Mouse (Mus musculus): Measurements from ENCODE around the gene Ano7. TPM values are rescaled to one million over a fixed set of nuclear protein-coding genes. Genes with fewer than 3 reads are reported as not detected.

The Ano7 gene
- polyA plus RNA-seq (2014; fragmentation: Nextera tagmentation; extraction: Ambion mirVana) = 0.06 and 0.42 TPM in 2 replicates

DNA sequence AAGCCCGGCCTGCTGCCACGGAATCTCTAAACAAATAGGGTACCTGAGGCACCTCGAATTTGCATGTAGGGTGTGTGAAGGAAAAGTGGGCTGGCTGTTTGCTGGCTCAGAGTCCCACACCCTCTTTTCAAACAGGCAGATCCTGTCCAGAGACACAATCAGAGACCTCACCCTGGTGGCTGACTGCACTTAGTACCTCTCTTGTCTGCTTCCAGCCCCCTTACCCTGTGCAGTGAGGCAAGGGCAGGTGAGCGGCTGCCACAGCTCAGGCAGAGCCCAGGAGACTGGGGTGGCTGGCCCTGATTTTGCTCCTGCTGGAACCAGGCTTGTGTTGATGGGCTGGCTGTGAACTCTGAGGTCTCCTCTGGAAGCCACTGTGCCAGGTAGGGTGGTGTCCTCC lies at the start of gene Ano7:
TSS of gene Ano7 (plus strand) at position 266 of the 400 bp plus-strand sequence.
- H3K27me3 ChIP-seq (ENCODE audit: control insufficient read depth, insufficient read depth, low read length) = no peaks in the 10 kb centered on the region
- ATAC-seq (replicated peaks; ENCODE audit: insufficient number of reproducible peaks, low FRiP score, low TSS enrichment, low read depth) = no peak
- no peaks in the 10 kb centered on the region for H3K36me3 ChIP-seq (replicated peaks; ENCODE audit: control insufficient read depth, insufficient read depth, low read depth, low read length)
- H3K4me2 ChIP-seq (ENCODE audit: low read depth, low read length) = no peak within 1 kb of the TSS
- H3K4me3 ChIP-seq (ENCODE audit: low read depth, low read length) = no peak within 1 kb of the TSS
- 69% methylated on average over 4 of the region's 4 CpGs for WGBS
- H3K27ac ChIP-seq (replicated peaks; ENCODE audit: low read depth, low read length) = no peak within 1 kb of the TSS
- H3K9ac ChIP-seq (replicated peaks; ENCODE audit: low read length) = no peak within 1 kb of the TSS
- no peaks in the 10 kb centered on the region for H3K9me3 ChIP-seq (replicated peaks; ENCODE audit: control insufficient read depth, low read length)
- H3K4me1 ChIP-seq (ENCODE audit: control insufficient read depth, insufficient read depth, low read length) = no peaks in the 10 kb centered on the region
- no peak for DNase-seq (ENCODE audit: low spot score)

DNA sequence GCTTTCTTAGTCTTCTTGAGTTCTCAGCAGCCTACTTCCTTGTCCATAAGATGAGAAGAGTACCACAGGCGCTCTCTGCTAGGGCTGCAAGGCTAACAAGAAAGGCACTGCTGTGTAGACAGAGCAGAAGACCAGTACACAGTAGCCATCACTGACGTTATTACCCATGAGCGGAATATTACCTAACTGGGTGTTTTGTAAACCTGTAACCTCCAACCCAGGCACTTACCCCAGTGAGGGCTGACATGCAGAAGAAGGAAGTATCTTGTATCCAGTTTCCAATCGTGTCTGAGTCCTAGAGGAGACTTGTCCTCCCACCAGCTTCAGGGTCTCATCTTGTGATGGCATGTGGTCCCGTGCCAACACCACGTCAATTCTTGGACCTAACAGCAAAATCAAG lies 49.8 kb upstream of the Ano7 start:
- no peaks in the 10 kb centered on the region for H3K9me3 ChIP-seq (replicated peaks; ENCODE audit: control insufficient read depth, low read length)
- no peaks in the 10 kb centered on the region for H3K27me3 ChIP-seq (ENCODE audit: control insufficient read depth, insufficient read depth, low read length)
- 87% methylated on average over 6 of the region's 6 CpGs for WGBS
- H3K4me1 ChIP-seq (ENCODE audit: control insufficient read depth, insufficient read depth, low read length) = no peaks in the 10 kb centered on the region
- ATAC-seq (replicated peaks; ENCODE audit: insufficient number of reproducible peaks, low FRiP score, low TSS enrichment, low read depth) (no peak), DNase-seq (ENCODE audit: low spot score) (no peak)
- peaks cover 7% of the 10 kb centered on the region for H3K36me3 ChIP-seq (replicated peaks; ENCODE audit: control insufficient read depth, insufficient read depth, low read depth, low read length)
- no peak overlapping the region for H3K27ac ChIP-seq (replicated peaks; ENCODE audit: low read depth, low read length)
- H3K9ac ChIP-seq (replicated peaks; ENCODE audit: low read length) = no peak overlapping the region
- no peak overlapping the region for H3K4me2 ChIP-seq (ENCODE audit: low read depth, low read length)
- no peak overlapping the region for H3K4me3 ChIP-seq (ENCODE audit: low read depth, low read length)

- Histone ChIP-seq H3K4me3 (ENCODE audit: low read depth, low read length) (no peak overlapping the region), H3K9me3 (replicated peaks; ENCODE audit: control insufficient read depth, low read length) (no peaks in the 10 kb centered on the region), H3K27me3 (ENCODE audit: control insufficient read depth, insufficient read depth, low read length) (no peaks in the 10 kb centered on the region), H3K27ac (replicated peaks; ENCODE audit: low read depth, low read length) (no peak overlapping the region), H3K4me2 (ENCODE audit: low read depth, low read length) (no peak overlapping the region), H3K9ac (replicated peaks; ENCODE audit: low read length) (no peak overlapping the region), H3K4me1 (ENCODE audit: control insufficient read depth, insufficient read depth, low read length) (no peaks in the 10 kb centered on the region), H3K36me3 (replicated peaks; ENCODE audit: control insufficient read depth, insufficient read depth, low read depth, low read length) (peaks cover 3% of the 10 kb centered on the region)
- ATAC-seq (replicated peaks; ENCODE audit: insufficient number of reproducible peaks, low FRiP score, low TSS enrichment, low read depth) = no peak
- 91% methylated on average over 3 of the region's 3 CpGs for WGBS
- DNase-seq (ENCODE audit: low spot score) = no peak
These were observed 47.3 kb upstream of the Ano7 start for GRCm38 (mm10) chr1:93326446-93326845.

DNA sequence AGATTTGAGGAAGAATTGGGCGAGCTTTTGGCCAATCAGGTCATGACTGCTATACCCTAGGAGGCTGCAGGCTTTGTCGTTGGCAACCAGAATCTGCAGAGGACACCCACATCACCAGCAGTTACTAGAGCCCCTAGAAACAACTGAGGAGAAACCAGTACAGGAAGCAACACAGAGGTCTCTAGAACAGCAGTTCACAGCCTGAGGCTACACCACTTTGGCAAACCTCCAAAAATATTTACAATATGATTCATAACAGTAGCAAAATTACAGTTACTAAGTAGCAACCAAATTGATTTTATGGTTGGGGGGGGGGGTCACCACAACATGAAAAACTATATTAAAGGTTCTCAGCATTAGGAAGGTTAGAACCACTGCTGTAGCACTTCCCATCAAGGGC lies 39.1 kb upstream of the Ano7 start:
- Histone ChIP-seq H3K36me3 (replicated peaks; ENCODE audit: control insufficient read depth, insufficient read depth, low read depth, low read length) (no peaks in the 10 kb centered on the region), H3K27ac (replicated peaks; ENCODE audit: low read depth, low read length) (no peak overlapping the region), H3K4me1 (ENCODE audit: control insufficient read depth, insufficient read depth, low read length) (no peaks in the 10 kb centered on the region), H3K9me3 (replicated peaks; ENCODE audit: control insufficient read depth, low read length) (no peaks in the 10 kb centered on the region), H3K27me3 (ENCODE audit: control insufficient read depth, insufficient read depth, low read length) (no peaks in the 10 kb centered on the region), H3K4me2 (ENCODE audit: low read depth, low read length) (no peak overlapping the region), H3K4me3 (ENCODE audit: low read depth, low read length) (no peak overlapping the region), H3K9ac (replicated peaks; ENCODE audit: low read length) (no peak overlapping the region)
- WGBS = 76% methylated on average over 2 of the region's 2 CpGs
- ATAC-seq (replicated peaks; ENCODE audit: insufficient number of reproducible peaks, low FRiP score, low TSS enrichment, low read depth) (no peak), DNase-seq (ENCODE audit: low spot score) (no peak)

GRCm38 (mm10) chr1:93342648-93343503 lies 30.9 kb upstream of the Ano7 start, which contains the start of the genes Ppp1r7 and Pask:
Gene Ppp1r7 (plus strand): TSS chr1:93342854.
Gene Pask (minus strand): TSS chr1:93343482.
- H3K36me3 ChIP-seq (replicated peaks; ENCODE audit: control insufficient read depth, insufficient read depth, low read depth, low read length) = peaks cover 2% of the 10 kb centered on the region
- peak within 1 kb of the TSS; percentile 82 for H3K9ac ChIP-seq (replicated peaks; ENCODE audit: low read length)
- H3K4me2 ChIP-seq (ENCODE audit: low read depth, low read length) = peak within 1 kb of the TSS; percentile 69
- H3K27ac ChIP-seq (replicated peaks; ENCODE audit: low read depth, low read length) = peak within 1 kb of the TSS; percentile 72
- no peaks in the 10 kb centered on the region for H3K27me3 ChIP-seq (ENCODE audit: control insufficient read depth, insufficient read depth, low read length)
- H3K4me3 ChIP-seq (ENCODE audit: low read depth, low read length) = peak within 1 kb of the TSS; percentile 87
- ATAC-seq (replicated peaks; ENCODE audit: insufficient number of reproducible peaks, low FRiP score, low TSS enrichment, low read depth) (peak; percentile 92), DNase-seq (ENCODE audit: low spot score) (peak; percentile 99)
- peaks cover 3% of the 10 kb centered on the region for H3K4me1 ChIP-seq (ENCODE audit: control insufficient read depth, insufficient read depth, low read length)
- no peaks in the 10 kb centered on the region for H3K9me3 ChIP-seq (replicated peaks; ENCODE audit: control insufficient read depth, low read length)
- under 1% methylated on average over 63 of the region's 63 CpGs for WGBS

- Histone ChIP-seq H3K27me3 (ENCODE audit: control insufficient read depth, insufficient read depth, low read length) (no peaks in the 10 kb centered on the region), H3K36me3 (replicated peaks; ENCODE audit: control insufficient read depth, insufficient read depth, low read depth, low read length) (peaks cover 2% of the 10 kb centered on the region), H3K4me2 (ENCODE audit: low read depth, low read length) (peak overlapping the region; percentile 69), H3K4me3 (ENCODE audit: low read depth, low read length) (peak overlapping the region; percentile 87), H3K4me1 (ENCODE audit: control insufficient read depth, insufficient read depth, low read length) (peaks cover 3% of the 10 kb centered on the region), H3K9ac (replicated peaks; ENCODE audit: low read length) (peak overlapping the region; percentile 82), H3K27ac (replicated peaks; ENCODE audit: low read depth, low read length) (no peak overlapping the region), H3K9me3 (replicated peaks; ENCODE audit: control insufficient read depth, low read length) (no peaks in the 10 kb centered on the region)
- DNase-seq (ENCODE audit: low spot score) (peak; percentile 98), ATAC-seq (replicated peaks; ENCODE audit: insufficient number of reproducible peaks, low FRiP score, low TSS enrichment, low read depth) (peak; percentile 97)
- 0% methylated on average over 39 of the region's 39 CpGs for WGBS
These were observed 30.2 kb upstream of the Ano7 start for GRCm38 (mm10) chr1:93343504-93344047.

GRCm38 (mm10) chr1:93347176-93347575 lies 26.6 kb upstream of the Ano7 start:
- ATAC-seq (replicated peaks; ENCODE audit: insufficient number of reproducible peaks, low FRiP score, low TSS enrichment, low read depth) (no peak), DNase-seq (ENCODE audit: low spot score) (no peak)
- Histone ChIP-seq H3K4me3 (ENCODE audit: low read depth, low read length) (no peak overlapping the region), H3K27ac (replicated peaks; ENCODE audit: low read depth, low read length) (no peak overlapping the region), H3K27me3 (ENCODE audit: control insufficient read depth, insufficient read depth, low read length) (no peaks in the 10 kb centered on the region), H3K4me1 (ENCODE audit: control insufficient read depth, insufficient read depth, low read length) (peaks cover 3% of the 10 kb centered on the region), H3K9me3 (replicated peaks; ENCODE audit: control insufficient read depth, low read length) (no peaks in the 10 kb centered on the region), H3K9ac (replicated peaks; ENCODE audit: low read length) (no peak overlapping the region), H3K4me2 (ENCODE audit: low read depth, low read length) (no peak overlapping the region), H3K36me3 (replicated peaks; ENCODE audit: control insufficient read depth, insufficient read depth, low read depth, low read length) (peaks cover 5% of the 10 kb centered on the region)
- 93% methylated on average over 5 of the region's 5 CpGs for WGBS

DNA sequence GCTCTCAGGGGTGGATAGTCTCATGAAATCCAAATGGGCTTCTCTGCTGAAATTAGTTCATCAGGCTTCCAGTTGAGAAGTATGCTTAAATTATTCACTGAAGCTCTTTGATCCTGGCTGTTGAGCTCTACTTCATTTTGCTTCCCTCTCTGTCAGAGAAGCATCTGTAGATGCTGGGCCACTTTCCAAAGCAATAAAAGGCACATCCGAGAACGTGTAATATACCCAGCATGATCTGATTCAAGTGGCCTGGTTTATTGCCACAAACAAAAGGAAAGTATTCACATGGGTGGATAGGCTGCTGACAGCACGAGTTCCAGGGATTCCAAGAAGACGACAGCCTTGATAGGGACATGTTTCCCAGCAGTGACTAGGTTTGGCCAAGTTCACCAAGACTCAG lies 24.0 kb upstream of the Ano7 start:
- DNase-seq (ENCODE audit: low spot score) = no peak
- Histone ChIP-seq H3K4me2 (ENCODE audit: low read depth, low read length) (no peak overlapping the region), H3K27me3 (ENCODE audit: control insufficient read depth, insufficient read depth, low read length) (no peaks in the 10 kb centered on the region), H3K9me3 (replicated peaks; ENCODE audit: control insufficient read depth, low read length) (no peaks in the 10 kb centered on the region), H3K4me3 (ENCODE audit: low read depth, low read length) (no peak overlapping the region), H3K9ac (replicated peaks; ENCODE audit: low read length) (no peak overlapping the region), H3K27ac (replicated peaks; ENCODE audit: low read depth, low read length) (no peak overlapping the region), H3K36me3 (replicated peaks; ENCODE audit: control insufficient read depth, insufficient read depth, low read depth, low read length) (peaks cover 10% of the 10 kb centered on the region), H3K4me1 (ENCODE audit: control insufficient read depth, insufficient read depth, low read length) (no peaks in the 10 kb centered on the region)
- WGBS = 81% methylated on average over 4 of the region's 4 CpGs
- ATAC-seq (replicated peaks; ENCODE audit: insufficient number of reproducible peaks, low FRiP score, low TSS enrichment, low read depth) = no peak
